Mouse (Mus musculus) heart, embryonic 16.5 days (tissue): ENCODE data around the gene Ciapin1. TPM values are rescaled to one million over a fixed set of nuclear protein-coding genes. Genes with fewer than 3 reads are reported as not detected.

Experiments used
- ATAC-seq: fragments of 200-750 bp; cut with Nextera tagmentation; replicated peaks from 2 replicates; pipeline ENCODE4 v1.8.0; 2017; ENCODE audit warnings: moderate number of reproducible peaks; ENCODE audit not compliant: insufficient read depth, low FRiP score; ENCODE audit errors: extremely low read depth
- H3K27ac ChIP-seq: fragments of 300-500 bp; sonication (generic); 2 replicates; pipeline ENCODE4 v1.5.1; 2014; ENCODE audit warnings: mild to moderate bottlenecking, low read length, control low read depth, moderate library complexity
- H3K27me3 ChIP-seq: fragments of 300-500 bp; sonication (generic); 2 replicates; pipeline ENCODE4 v1.6.1; 2014; ENCODE audit warnings: low read length, mixed read lengths; ENCODE audit not compliant: control insufficient read depth, insufficient read depth
- H3K36me3 ChIP-seq: fragments of 300-500 bp; sonication (generic); 2 replicates; pipeline ENCODE4 v1.6.1; 2014; ENCODE audit not compliant: control insufficient read depth, insufficient read depth
- H3K4me1 ChIP-seq: fragments of 300-500 bp; sonication (generic); 2 replicates; pipeline ENCODE4 v1.6.1; 2014; ENCODE audit warnings: low read length, mixed read lengths; ENCODE audit not compliant: control insufficient read depth, insufficient read depth
- H3K4me2 ChIP-seq: fragments of 300-500 bp; sonication (generic); 2 replicates; pipeline ENCODE4 v1.6.1; 2014; ENCODE audit warnings: low read depth, mild to moderate bottlenecking, control low read depth, low read length
- H3K4me3 ChIP-seq: fragments of 300-500 bp; sonication (generic); 2 replicates; pipeline ENCODE4 v1.5.1; 2014; ENCODE audit warnings: mild to moderate bottlenecking, control low read depth, low read length
- H3K9ac ChIP-seq: fragments of 300-500 bp; sonication (generic); 2 replicates; pipeline ENCODE4 v1.6.1; 2014; ENCODE audit warnings: low read length, control low read depth
- H3K9me3 ChIP-seq: fragments of 300-500 bp; sonication (generic); replicated peaks from 2 replicates; pipeline ENCODE4 v1.6.1; 2016; ENCODE audit warnings: low read length; ENCODE audit not compliant: control insufficient read depth
- whole genome bisulfite sequencing: fragments of 180-500 bp; shearing (Covaris S2); extraction: QIAGEN DNeasy Blood & Tissue Kit; methylation state at CpG from one replicate; pipeline ENCODE4 v1.1.7; 2014; 5-methylcytosine and 5-hydroxymethylcytosine counted together
- polyA plus RNA-seq: library from polyadenylated mRNA; unstranded; fragments of >200 nt; fragmentation: Nextera tagmentation; extraction: Ambion mirVana; gene quantifications from 2 replicates; pipeline ENCODE4 v1.2.1, GENCODE M21; 2015

Ciapin1 gene
- polyA plus RNA-seq, 1 experiment from 2014 or later, result 98.8 TPM

GRCm38 (mm10) chr8:94789256-94789955, 48.8 kb downstream of the Ciapin1 start:
- no peak for ATAC-seq
- H3K27me3 ChIP-seq, result no peaks in the 10 kb centered on the region
- 76% methylated on average over 10 of the region's 10 CpGs for WGBS

GRCm38 (mm10) chr8:94787524-94788501, 50.3 kb downstream of the Ciapin1 start:
- Histone ChIP-seq H3K4me2 (no peak overlapping the region), H3K4me1 (peaks cover 12% of the 10 kb centered on the region), H3K27ac (peak overlapping the region; percentile 25; the same call in 1 of the 2 replicates), H3K4me3 (no peak overlapping the region), H3K36me3 (no peaks in the 10 kb centered on the region), H3K9ac (no peak overlapping the region), H3K9me3 (no peaks in the 10 kb centered on the region), H3K27me3 (no peaks in the 10 kb centered on the region)
- 55% methylated on average over 15 of the region's 15 CpGs for whole genome bisulfite sequencing
- ATAC-seq, result no peak

More at GRCm38 (mm10) chr8:94789256-94789955, 48.8 kb downstream of the Ciapin1 start:
- Histone ChIP-seq H3K4me3 (no peak overlapping the region), H3K9me3 (no peaks in the 10 kb centered on the region), H3K27ac (no peak overlapping the region), H3K4me1 (peaks cover 9% of the 10 kb centered on the region), H3K9ac (no peak overlapping the region), H3K36me3 (no peaks in the 10 kb centered on the region), H3K4me2 (no peak overlapping the region)

GRCm38 (mm10) chr8:94785995-94786595, 52.1 kb downstream of the Ciapin1 start:
- peaks cover 17% of the 10 kb centered on the region for H3K4me1 ChIP-seq
- no peaks in the 10 kb centered on the region for H3K27me3 ChIP-seq
- no peak overlapping the region for H3K4me2 ChIP-seq
- H3K9me3 ChIP-seq, result no peaks in the 10 kb centered on the region
- ATAC-seq, result no peak
- H3K9ac ChIP-seq, result no peak overlapping the region
- 75% methylated on average over 6 of the region's 6 CpGs for WGBS
- H3K27ac ChIP-seq, result no peak overlapping the region
- H3K36me3 ChIP-seq, result no peaks in the 10 kb centered on the region
- H3K4me3 ChIP-seq, result no peak overlapping the region

GRCm38 (mm10) chr8:94785247-94785985, 52.7 kb downstream of the Ciapin1 start:
- Histone ChIP-seq H3K27ac (no peak overlapping the region), H3K4me3 (no peak overlapping the region), H3K27me3 (no peaks in the 10 kb centered on the region), H3K4me2 (no peak overlapping the region), H3K9ac (no peak overlapping the region), H3K4me1 (peaks cover 17% of the 10 kb centered on the region), H3K36me3 (no peaks in the 10 kb centered on the region), H3K9me3 (no peaks in the 10 kb centered on the region)
- ATAC-seq, result 0 out of 2 replicates have a peak, but pooled peaks have one; percentile 11
- WGBS, result 50% methylated on average over 12 of the region's 12 CpGs

DNA sequence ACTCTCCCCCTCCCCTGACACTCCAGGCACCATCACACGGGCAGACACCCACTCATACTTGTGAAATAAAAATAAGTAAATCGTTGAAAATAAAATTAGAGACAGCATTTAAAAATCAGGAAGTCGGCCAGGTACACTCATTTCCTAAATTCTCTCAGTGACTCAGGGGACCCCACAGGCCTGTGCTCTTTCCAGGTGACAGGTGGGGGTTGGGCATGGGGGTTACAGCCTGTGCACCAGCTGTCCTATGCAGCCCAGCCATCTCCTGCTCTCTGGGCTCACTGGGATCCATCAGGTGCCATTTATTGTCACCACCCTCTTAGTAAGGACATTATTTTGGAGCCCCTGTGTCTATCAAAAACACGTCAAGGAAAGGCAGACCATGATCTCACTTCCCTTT, 54.3 kb downstream of the Ciapin1 start:
- 57% methylated on average over 4 of the region's 4 CpGs for WGBS
- H3K4me1 ChIP-seq, result peaks cover 21% of the 10 kb centered on the region
- H3K36me3 ChIP-seq, result no peaks in the 10 kb centered on the region
- H3K9ac ChIP-seq, result no peak overlapping the region
- no peak overlapping the region for H3K4me2 ChIP-seq
- no peak for ATAC-seq
- H3K27ac ChIP-seq, result no peak overlapping the region
- H3K9me3 ChIP-seq, result no peaks in the 10 kb centered on the region
- H3K4me3 ChIP-seq, result no peak overlapping the region
- H3K27me3 ChIP-seq, result no peaks in the 10 kb centered on the region

GRCm38 (mm10) chr8:94781838-94782235, 56.3 kb downstream of the Ciapin1 start:
- H3K9ac ChIP-seq, result no peak overlapping the region
- no peak overlapping the region for H3K4me3 ChIP-seq
- no peaks in the 10 kb centered on the region for H3K9me3 ChIP-seq
- ATAC-seq, result peak; percentile 45; the same call in 1 of the 2 replicates
- H3K27me3 ChIP-seq, result no peaks in the 10 kb centered on the region
- H3K4me1 ChIP-seq, result peaks cover 27% of the 10 kb centered on the region
- peak overlapping the region; percentile 21; the same call in 1 of the 2 replicates for H3K4me2 ChIP-seq
- H3K27ac ChIP-seq, result no peak overlapping the region
- 16% methylated on average over 10 of the region's 11 CpGs for WGBS
- no peaks in the 10 kb centered on the region for H3K36me3 ChIP-seq

DNA sequence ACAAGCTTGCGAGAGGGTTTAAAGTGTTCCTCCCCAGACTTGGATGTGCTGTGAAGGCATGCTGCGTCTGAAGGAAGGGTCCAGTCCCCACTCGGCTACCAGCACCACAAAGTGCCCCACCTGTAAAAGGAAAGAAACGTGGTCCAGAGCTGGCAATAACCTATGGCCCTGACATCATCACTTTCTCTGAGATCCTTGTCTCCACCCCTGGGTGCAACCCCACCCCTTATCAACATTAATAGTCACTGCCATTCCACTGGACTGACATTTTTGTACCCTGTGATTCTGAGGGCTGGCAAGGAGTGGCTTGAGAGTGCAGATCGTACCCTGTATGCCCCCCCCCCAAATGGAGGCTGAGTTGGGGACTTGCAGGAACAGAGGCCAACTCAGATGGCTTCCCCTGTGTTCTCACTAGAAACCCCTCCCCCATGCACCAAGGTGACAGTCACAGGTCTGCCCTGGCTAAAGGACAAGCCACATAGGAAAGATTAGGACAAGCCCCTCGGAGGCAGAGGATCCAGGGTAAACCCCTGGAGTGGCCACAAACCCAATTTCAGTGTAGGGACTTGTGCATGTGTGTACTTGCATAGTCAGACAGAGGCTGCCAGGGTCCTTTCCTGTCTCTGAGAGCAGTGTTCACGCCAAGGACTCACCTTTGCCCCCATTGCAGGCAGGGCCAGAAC, 56.9 kb downstream of the Ciapin1 start:
- Histone ChIP-seq H3K36me3 (no peaks in the 10 kb centered on the region), H3K4me1 (peaks cover 27% of the 10 kb centered on the region), H3K4me2 (0 out of 2 replicates have a peak overlapping the region, but pooled peaks have one; percentile 21), H3K4me3 (no peak overlapping the region), H3K9ac (no peak overlapping the region), H3K9me3 (no peaks in the 10 kb centered on the region), H3K27ac (no peak overlapping the region), H3K27me3 (no peaks in the 10 kb centered on the region)
- 59% methylated on average over 7 of the region's 7 CpGs for WGBS
- no peak for ATAC-seq
